Mouse (Mus musculus) cortical plate, adult 2 months (tissue): ENCODE measurements around the gene Trim54.

Source experiments
- CTCF ChIP-seq: fragments of 200-500 bp; IDR thresholded peaks from 2 replicates; pipeline ENCODE4 v1.5.1; 2011; ENCODE audit warnings: mild to moderate bottlenecking, control low read depth, low read length; ENCODE audit not compliant: insufficient read depth; ENCODE audit errors: extremely low read depth
- POLR2A ChIP-seq: fragments of 200-500 bp; IDR thresholded peaks from 2 replicates; pipeline ENCODE4 v1.6.1; 2011; ENCODE audit warnings: mild to moderate bottlenecking, low read length, control low read depth; ENCODE audit not compliant: insufficient read depth; ENCODE audit errors: extremely low read depth

- TF ChIP-seq CTCF (no peak), POLR2A (no peak)
These were observed 64.8 kb downstream of the Trim54 start for GRCm38 (mm10) chr5:31181183-31181770.
